Mouse (Mus musculus) myocyte (in vitro differentiated cells): ENCODE results near the gene Dnmt3l. TPM values are rescaled to one million over a fixed set of nuclear protein-coding genes. Genes with fewer than 3 reads are reported as not detected.

Experiments used
- H3K27me3 ChIP-seq: one replicate; pipeline ENCODE4 v1.6.1; 2011; ENCODE audit not compliant: control insufficient read depth, insufficient read depth, insufficient read length
- H3K36me3 ChIP-seq: one replicate; pipeline ENCODE4 v1.6.1; 2011; ENCODE audit not compliant: control insufficient read depth, insufficient read depth
- H3K4me2 ChIP-seq: one replicate; pipeline ENCODE4 v1.6.1; 2011; ENCODE audit warnings: low read depth, control low read depth
- H3K4me3 ChIP-seq: one replicate; pipeline ENCODE4 v1.5.1; 2011; ENCODE audit warnings: mild to moderate bottlenecking, control low read depth, moderate library complexity
- H3K79me2 ChIP-seq: one replicate; pipeline ENCODE4 v1.6.1; 2011; ENCODE audit not compliant: control insufficient read depth, insufficient read depth
- H3ac ChIP-seq: one replicate; pipeline ENCODE4 v1.6.1; 2011; ENCODE audit not compliant: control insufficient read depth, insufficient read length
- CEBPB ChIP-seq: IDR thresholded peaks from 2 replicates; pipeline ENCODE4 v1.6.1; 2011; ENCODE audit warnings: mild to moderate bottlenecking, moderate library complexity; ENCODE audit not compliant: poor library complexity, insufficient read depth, severe bottlenecking
- E2F4 ChIP-seq: IDR thresholded peaks from one replicate; pipeline ENCODE4 v1.6.1; 2011; ENCODE audit warnings: mild to moderate bottlenecking, control low read depth, moderate library complexity; ENCODE audit not compliant: insufficient read depth
- MAX ChIP-seq: IDR thresholded peaks from one replicate; pipeline ENCODE4 v1.6.1; 2011; ENCODE audit warnings: low read depth, mild to moderate bottlenecking, control low read depth
- MYOD1 ChIP-seq, 3 experiments: IDR thresholded peaks; one replicate each; pipeline ENCODE4 v1.6.1; 2011; ENCODE audit warnings: control low read depth in 2 of 3, low read depth in 2 of 3, mild to moderate bottlenecking in 2 of 3, moderate library complexity in 1 of 3; ENCODE audit not compliant: insufficient read length in 2 of 3, control insufficient read depth in 1 of 3
- MYOG ChIP-seq, 3 experiments: IDR thresholded peaks; one replicate each; pipeline ENCODE4 v1.6.1; 2011; ENCODE audit warnings: control low read depth in 2 of 3, low read depth in 2 of 3, mild to moderate bottlenecking in 2 of 3; ENCODE audit not compliant: insufficient read length in 2 of 3, control insufficient read depth in 1 of 3, insufficient read depth in 1 of 3
- POLR2A ChIP-seq: IDR thresholded peaks from one replicate; pipeline ENCODE4 v1.6.1; 2011; ENCODE audit warnings: low read depth, mild to moderate bottlenecking, control low read depth, moderate library complexity; ENCODE audit not compliant: insufficient read length
- POLR2AphosphoS2 ChIP-seq: IDR thresholded peaks from one replicate; pipeline ENCODE4 v1.6.1; 2011; ENCODE audit warnings: low read depth, control low read depth; ENCODE audit not compliant: insufficient read length
- REST ChIP-seq: IDR thresholded peaks from one replicate; pipeline ENCODE4 v1.6.1; 2011; ENCODE audit warnings: mild to moderate bottlenecking, control low read depth, moderate library complexity; ENCODE audit not compliant: insufficient read depth, insufficient read length
- SRF ChIP-seq: IDR thresholded peaks from one replicate; pipeline ENCODE4 v1.6.1; 2011; ENCODE audit warnings: low read depth; ENCODE audit not compliant: control insufficient read depth, insufficient read length
- TCF12 ChIP-seq: IDR thresholded peaks from one replicate; pipeline ENCODE4 v1.6.1; 2011; ENCODE audit warnings: mild to moderate bottlenecking, control low read depth; ENCODE audit not compliant: poor library complexity, insufficient read depth, severe bottlenecking
- TCF3 ChIP-seq: IDR thresholded peaks from one replicate; pipeline ENCODE4 v1.6.1; 2011; ENCODE audit warnings: low read depth, control low read depth; ENCODE audit not compliant: insufficient read length
- USF1 ChIP-seq: IDR thresholded peaks from one replicate; pipeline ENCODE4 v1.6.1; 2011; ENCODE audit warnings: low read depth, mild to moderate bottlenecking, control low read depth, moderate library complexity
- polyA plus RNA-seq: library from polyadenylated mRNA; unstranded; fragments of >200 nt; fragmentation: generic; extraction: Trizol; gene quantifications from one replicate; pipeline ENCODE4 v1.2.1, GENCODE M21; 2012; ENCODE audit warnings: missing spikeins

Gene Dnmt3l
- polyA plus RNA-seq, 1 experiment: 1.1 TPM

DNA sequence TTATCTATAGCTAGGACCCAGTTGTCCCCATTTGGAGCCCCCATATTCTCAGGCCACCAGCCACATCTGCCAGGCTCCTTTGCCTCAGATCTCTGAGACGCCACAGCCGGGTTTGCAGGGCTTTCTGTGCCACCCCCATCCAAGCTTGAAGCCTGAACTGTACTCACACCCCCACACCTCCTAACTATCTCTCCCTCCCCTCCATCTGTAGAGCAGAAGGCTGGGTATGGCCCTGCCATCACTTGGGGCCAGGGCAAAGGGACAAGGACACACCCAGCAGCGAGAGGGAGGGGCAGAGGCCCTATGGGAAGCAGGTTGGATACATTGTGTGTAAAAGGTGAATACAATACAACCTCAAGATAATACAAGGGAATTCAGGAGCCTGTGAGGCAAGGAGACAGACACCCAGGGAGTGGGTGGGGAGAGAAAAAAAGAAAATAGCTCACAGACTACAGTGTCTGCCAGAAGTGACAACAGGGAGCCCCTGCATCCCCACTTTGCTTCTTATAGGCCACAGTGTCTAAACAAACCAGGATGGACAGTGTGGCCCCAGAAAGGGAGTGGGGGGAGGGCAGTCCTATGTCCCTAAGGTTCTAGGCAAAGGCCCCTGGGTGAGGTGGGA, 37.2 kb upstream of the Dnmt3l start:
- Histone ChIP-seq H3K79me2 (peaks cover 34% of the 10 kb centered on the region), H3K36me3 (peaks cover 6% of the 10 kb centered on the region), H3K4me2 (no peak overlapping the region), H3K27me3 (no peaks in the 10 kb centered on the region), H3ac (no peak overlapping the region), H3K4me3 (no peak overlapping the region)
- TF ChIP-seq TCF3 (no peak), POLR2A (no peak), USF1 (no peak), MAX (no peak), SRF (no peak), POLR2AphosphoS2 (no peak), REST (no peak), TCF12 (no peak), E2F4 (no peak), CEBPB (no peak), MYOG (IDR thresholded peaks at IDR 0.05; ENCODE audit: control insufficient read depth in 1 of 3, insufficient read depth in 1 of 3, insufficient read length in 2 of 3, low read depth in 2 of 3) (no peak), MYOD1 (IDR thresholded peaks at IDR 0.05; ENCODE audit: control insufficient read depth in 1 of 3, insufficient read length in 2 of 3, low read depth in 2 of 3) (no peak)

DNA sequence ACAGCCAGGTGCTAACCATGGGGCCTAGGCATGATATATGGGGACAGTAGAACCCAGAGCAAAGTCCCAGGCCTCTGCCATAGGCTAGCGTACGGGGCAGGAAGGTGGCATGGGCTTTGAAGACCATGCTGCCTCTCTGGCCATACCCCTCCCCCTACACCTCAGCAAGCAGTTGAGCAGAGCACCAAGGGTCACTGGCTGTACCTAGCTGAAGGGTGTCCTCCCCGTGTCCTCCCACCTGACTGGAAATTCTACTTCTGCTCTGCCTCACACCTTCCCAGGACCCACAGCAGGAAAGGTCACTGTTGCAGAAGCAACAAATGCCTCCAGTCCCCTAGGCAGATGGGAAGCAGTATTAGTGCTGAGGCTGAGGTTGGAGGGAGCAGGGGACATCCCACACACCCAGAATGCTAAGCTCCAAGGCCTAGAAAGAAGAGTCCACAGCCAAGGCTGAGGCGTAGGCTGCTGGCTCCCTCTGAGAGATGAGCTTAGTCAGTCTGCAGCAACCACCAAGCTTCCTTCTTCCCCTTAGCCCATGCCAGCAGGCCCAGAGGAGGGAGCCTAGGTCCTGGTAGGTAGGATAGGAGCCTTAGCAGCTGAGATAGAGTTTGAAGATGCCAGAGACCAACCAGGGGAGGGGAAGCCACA, 35.8 kb upstream of the Dnmt3l start:
- Histone ChIP-seq H3K36me3 (peaks cover 6% of the 10 kb centered on the region), H3ac (no peak overlapping the region), H3K4me3 (no peak overlapping the region), H3K79me2 (peaks cover 34% of the 10 kb centered on the region), H3K4me2 (peak overlapping the region; percentile 24), H3K27me3 (no peaks in the 10 kb centered on the region)
- TF ChIP-seq POLR2AphosphoS2 (no peak), MAX (no peak), REST (no peak), TCF12 (no peak), E2F4 (no peak), CEBPB (no peak), SRF (no peak), POLR2A (no peak), TCF3 (no peak), USF1 (no peak), MYOD1 (IDR thresholded peaks at IDR 0.05; ENCODE audit: control insufficient read depth in 1 of 3, insufficient read length in 2 of 3, low read depth in 2 of 3) (no peak), MYOG (IDR thresholded peaks at IDR 0.05; ENCODE audit: control insufficient read depth in 1 of 3, insufficient read depth in 1 of 3, insufficient read length in 2 of 3, low read depth in 2 of 3) (no peak)

DNA sequence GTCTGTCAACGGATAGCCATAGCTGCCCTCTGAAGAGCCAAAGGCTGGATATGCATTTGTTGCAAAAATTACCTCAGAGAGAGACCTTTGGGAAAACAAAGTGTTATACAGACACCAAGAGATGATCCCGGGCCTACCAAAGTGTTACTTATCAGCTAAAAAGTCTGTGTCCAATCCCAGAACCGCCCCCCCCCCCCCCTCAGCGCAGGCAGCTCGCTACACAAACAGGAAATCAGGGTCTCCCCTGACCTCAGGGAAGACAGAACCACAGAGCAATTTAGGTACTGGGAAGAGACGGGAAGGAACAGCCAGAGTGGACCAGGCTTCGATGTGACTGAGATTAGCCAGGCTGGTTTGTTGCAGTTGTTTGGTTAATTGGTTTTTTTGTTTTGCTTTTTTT, 34.5 kb upstream of the Dnmt3l start:
- H3K27me3 ChIP-seq: no peaks in the 10 kb centered on the region
- H3K36me3 ChIP-seq: peaks cover 1% of the 10 kb centered on the region
- TF ChIP-seq SRF (no peak), POLR2AphosphoS2 (no peak), E2F4 (no peak), TCF12 (no peak), MYOD1 (IDR thresholded peaks at IDR 0.05; ENCODE audit: control insufficient read depth in 1 of 3, insufficient read length in 2 of 3, low read depth in 2 of 3) (no peak), USF1 (no peak), MYOG (IDR thresholded peaks at IDR 0.05; ENCODE audit: control insufficient read depth in 1 of 3, insufficient read depth in 1 of 3, insufficient read length in 2 of 3, low read depth in 2 of 3) (no peak)
- no peak overlapping the region for H3K4me3 ChIP-seq
- peak overlapping the region; percentile 86 for H3K4me2 ChIP-seq
- H3ac ChIP-seq: no peak overlapping the region
- H3K79me2 ChIP-seq: peaks cover 34% of the 10 kb centered on the region

DNA sequence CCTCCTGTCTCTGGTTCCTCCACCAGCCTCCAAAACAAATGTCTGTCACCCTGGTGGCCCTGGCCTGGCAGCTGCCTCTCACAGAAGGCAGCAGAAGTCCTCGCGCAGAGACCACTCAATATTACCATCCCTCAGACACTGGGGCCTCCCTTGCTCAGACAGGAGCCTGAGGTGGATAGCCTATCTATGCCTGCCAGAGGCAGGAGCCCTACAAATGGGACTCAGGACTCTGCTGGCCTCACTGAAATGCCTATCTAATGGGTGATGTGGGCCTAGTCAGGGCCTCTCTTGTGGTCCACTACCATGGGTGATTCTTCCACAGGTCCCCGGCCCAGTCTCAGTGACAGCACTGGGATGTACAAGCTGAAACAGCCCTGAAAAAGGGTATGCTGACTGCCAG, 33.6 kb upstream of the Dnmt3l start:
- H3K27me3 ChIP-seq: no peaks in the 10 kb centered on the region
- H3K4me3 ChIP-seq: peak overlapping the region; percentile 92
- H3ac ChIP-seq: peak overlapping the region; percentile 53
- TF ChIP-seq POLR2A (no peak), MYOG (IDR thresholded peaks at IDR 0.05; ENCODE audit: control insufficient read depth in 1 of 3, insufficient read depth in 1 of 3, insufficient read length in 2 of 3, low read depth in 2 of 3) (no peak), MAX (no peak), E2F4 (no peak), SRF (no peak), USF1 (no peak), TCF3 (no peak)
- peak overlapping the region; percentile 86 for H3K4me2 ChIP-seq
- H3K79me2 ChIP-seq: peaks cover 34% of the 10 kb centered on the region
- H3K36me3 ChIP-seq: no peaks in the 10 kb centered on the region
